Mouse (Mus musculus) megakaryocyte, embryonic 14.5 days (primary cell): ENCODE results near the gene Tmem39a. TPM values are rescaled to one million over a fixed set of nuclear protein-coding genes. Genes with fewer than 3 reads are reported as not detected.

Experiments used
- H3K27me3 ChIP-seq: replicated peaks from 2 replicates; pipeline ENCODE3; 2012; ENCODE audit warnings: inconsistent platforms
- H3K36me3 ChIP-seq: replicated peaks from 2 replicates; pipeline ENCODE3; 2012; ENCODE audit warnings: low read length, inconsistent platforms, mixed read lengths
- H3K4me1 ChIP-seq: 2 replicates; pipeline ENCODE4 v1.6.1; 2012; ENCODE audit warnings: inconsistent platforms
- H3K4me3 ChIP-seq: replicated peaks from 2 replicates; pipeline ENCODE3; 2012; ENCODE audit warnings: moderate library complexity, mild to moderate bottlenecking, inconsistent platforms
- H3K9me3 ChIP-seq: 2 replicates; pipeline ENCODE4 v1.6.1; 2012; ENCODE audit warnings: inconsistent platforms
- FLI1 ChIP-seq: IDR thresholded peaks from 2 replicates; pipeline ENCODE4 v1.6.1; 2012; ENCODE audit warnings: low read length, inconsistent platforms, mixed read lengths
- GATA1 ChIP-seq: IDR thresholded peaks from 3 replicates; pipeline ENCODE4 v1.6.1; 2012; ENCODE audit warnings: mixed read lengths, low read length, inconsistent platforms, borderline replicate concordance
- polyA plus RNA-seq: library from polyadenylated mRNA; stranded (reverse); fragments of >175 nt; gene quantifications from 2 replicates; pipeline ENCODE4 v1.2.3, GENCODE M21; 2012; ENCODE audit warnings: low replicate concordance; ENCODE audit not compliant: insufficient read depth

Gene Tmem39a
- polyA plus RNA-seq, 1 experiment: 10.3 TPM

- Histone ChIP-seq H3K36me3 (peaks cover 38% of the 10 kb centered on the region), H3K9me3 (peaks cover 4% of the 10 kb centered on the region; the same call in 1 of the 2 replicates)
- TF ChIP-seq GATA1: no peak
- TF ChIP-seq FLI1: no peak
Measured at GRCm38 (mm10) chr16:38549479-38550396, 8.8 kb upstream of the Tmem39a start, which contains the start of gene Poglut1. Gene Poglut1, minus strand, starts transcription at chr16:38550258.

GRCm38 (mm10) chr16:38555988-38556387 lies 2.5 kb upstream of the Tmem39a start:
- H3K9me3 ChIP-seq: peaks cover 4% of the 10 kb centered on the region; the same call in 1 of the 2 replicates
- no peak overlapping the region for H3K4me3 ChIP-seq
- TF ChIP-seq GATA1 (no peak), FLI1 (no peak)
- H3K36me3 ChIP-seq: no peaks in the 10 kb centered on the region
- peaks cover 37% of the 10 kb centered on the region for H3K27me3 ChIP-seq
- H3K4me1 ChIP-seq: peaks cover 14% of the 10 kb centered on the region

More at GRCm38 (mm10) chr16:38549479-38550396, 8.8 kb upstream of the Tmem39a start, which contains the start of gene Poglut1:
- Histone ChIP-seq H3K4me3 (peak within 1 kb of the TSS; percentile 96), H3K27me3 (peaks cover 10% of the 10 kb centered on the region), H3K4me1 (peaks cover 60% of the 10 kb centered on the region)

- H3K4me3 ChIP-seq: peak overlapping the region; percentile 97
- H3K36me3 ChIP-seq: peaks cover 30% of the 10 kb centered on the region
- no peak for TF ChIP-seq GATA1
- TF ChIP-seq FLI1: peak; percentile 69; the same call in 1 of the 2 replicates
- H3K27me3 ChIP-seq: peaks cover 15% of the 10 kb centered on the region
- H3K4me1 ChIP-seq: peaks cover 34% of the 10 kb centered on the region
- no peaks in the 10 kb centered on the region for H3K9me3 ChIP-seq
Measured at GRCm38 (mm10) chr16:38562131-38562967, 3.9 kb downstream of the Tmem39a start.

- Histone ChIP-seq H3K9me3 (no peaks in the 10 kb centered on the region), H3K27me3 (peaks cover 13% of the 10 kb centered on the region), H3K4me1 (peaks cover 34% of the 10 kb centered on the region), H3K4me3 (peak overlapping the region; percentile 97), H3K36me3 (peaks cover 36% of the 10 kb centered on the region)
- TF ChIP-seq FLI1 (no peak), GATA1 (no peak)
Measured at GRCm38 (mm10) chr16:38562968-38563327, 4.5 kb downstream of the Tmem39a start.

- peak overlapping the region; percentile 97 for H3K4me3 ChIP-seq
- H3K27me3 ChIP-seq: peaks cover 11% of the 10 kb centered on the region
- TF ChIP-seq FLI1 (no peak), GATA1 (no peak)
- no peaks in the 10 kb centered on the region for H3K9me3 ChIP-seq
- H3K36me3 ChIP-seq: peaks cover 41% of the 10 kb centered on the region
- H3K4me1 ChIP-seq: peaks cover 34% of the 10 kb centered on the region
Measured at GRCm38 (mm10) chr16:38563516-38563915, 5.0 kb downstream of the Tmem39a start.

GRCm38 (mm10) chr16:38568192-38568591 lies 9.7 kb downstream of the Tmem39a start:
- Histone ChIP-seq H3K9me3 (no peaks in the 10 kb centered on the region), H3K36me3 (peaks cover 82% of the 10 kb centered on the region), H3K27me3 (no peaks in the 10 kb centered on the region), H3K4me1 (peaks cover 24% of the 10 kb centered on the region), H3K4me3 (no peak overlapping the region)
- TF ChIP-seq FLI1 (no peak), GATA1 (no peak)

- TF ChIP-seq GATA1: no peak
- TF ChIP-seq FLI1: no peak
- no peak overlapping the region for H3K4me3 ChIP-seq
- H3K36me3 ChIP-seq: peaks cover 91% of the 10 kb centered on the region
- peaks cover 11% of the 10 kb centered on the region for H3K4me1 ChIP-seq
- H3K9me3 ChIP-seq: no peaks in the 10 kb centered on the region
- H3K27me3 ChIP-seq: no peaks in the 10 kb centered on the region
Measured at GRCm38 (mm10) chr16:38571481-38571880, 13.0 kb downstream of the Tmem39a start.

GRCm38 (mm10) chr16:38584761-38585160 lies 26.3 kb downstream of the Tmem39a start:
- Histone ChIP-seq H3K27me3 (no peaks in the 10 kb centered on the region), H3K9me3 (no peaks in the 10 kb centered on the region), H3K36me3 (peaks cover 100% of the 10 kb centered on the region), H3K4me1 (peaks cover 4% of the 10 kb centered on the region; the same call in 1 of the 2 replicates), H3K4me3 (no peak overlapping the region)
- TF ChIP-seq GATA1 (no peak), FLI1 (no peak)

GRCm38 (mm10) chr16:38585186-38585585 lies 26.7 kb downstream of the Tmem39a start:
- Histone ChIP-seq H3K36me3 (peaks cover 100% of the 10 kb centered on the region), H3K9me3 (no peaks in the 10 kb centered on the region), H3K27me3 (no peaks in the 10 kb centered on the region), H3K4me3 (no peak overlapping the region), H3K4me1 (peaks cover 4% of the 10 kb centered on the region; the same call in 1 of the 2 replicates)
- no peak for TF ChIP-seq GATA1
- no peak for TF ChIP-seq FLI1

- Histone ChIP-seq H3K4me1 (peaks cover 4% of the 10 kb centered on the region; the same call in 1 of the 2 replicates), H3K27me3 (no peaks in the 10 kb centered on the region), H3K9me3 (no peaks in the 10 kb centered on the region), H3K36me3 (peaks cover 100% of the 10 kb centered on the region), H3K4me3 (no peak overlapping the region)
- TF ChIP-seq GATA1: no peak
- TF ChIP-seq FLI1: no peak
Measured at GRCm38 (mm10) chr16:38587163-38587562, 28.7 kb downstream of the Tmem39a start.
